Mouse (Mus musculus): ENCODE measurements around the gene Camk2n2.

DNA sequence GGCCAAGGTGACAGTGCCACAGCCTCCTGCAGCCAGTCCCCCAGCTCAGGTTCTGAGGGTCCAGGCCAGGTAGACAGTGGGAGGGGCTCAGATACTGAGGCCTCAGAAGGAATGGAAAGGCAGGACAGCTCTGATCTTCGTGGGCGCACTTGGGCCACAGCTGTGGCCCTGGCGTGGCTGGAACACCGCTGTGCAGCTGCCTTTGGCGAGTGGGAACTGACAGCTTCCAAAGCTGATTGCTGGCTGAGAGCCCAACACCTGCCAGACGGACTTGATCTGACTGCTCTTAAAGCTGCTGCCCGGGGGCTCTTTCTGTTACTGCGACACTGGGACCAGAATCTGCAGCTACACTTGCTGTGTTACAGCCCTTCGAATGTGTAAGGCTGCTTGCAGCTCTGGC is 16.4 kb downstream of the Camk2n2 start:
- TF ChIP-seq CTCF (IDR thresholded peaks at IDR 0.05; ENCODE audit: low read depth) (no peak), EP300 (IDR thresholded peaks at IDR 0.05; ENCODE audit: low read depth) (no peak)

Measured in liver, embryonic 14.5 days (tissue).